Mouse (Mus musculus) naive thymus-derived CD4-positive, alpha-beta T cell, adult 2 months (primary cell): ENCODE results near the gene Tmprss6.
A peak's percentile ranks its signal among the peaks of the same experiment; 100 is the strongest.

Experiments
- DNase-seq: peaks from one replicate; pipeline ENCODE4 v3.0.0-alpha.2; 2011; ENCODE audit warnings: low read depth

Tmprss6 gene

GRCm38 (mm10) chr15:78420395-78420794 lies 48.0 kb downstream of the Tmprss6 start:
- no peak for DNase-seq

DNA sequence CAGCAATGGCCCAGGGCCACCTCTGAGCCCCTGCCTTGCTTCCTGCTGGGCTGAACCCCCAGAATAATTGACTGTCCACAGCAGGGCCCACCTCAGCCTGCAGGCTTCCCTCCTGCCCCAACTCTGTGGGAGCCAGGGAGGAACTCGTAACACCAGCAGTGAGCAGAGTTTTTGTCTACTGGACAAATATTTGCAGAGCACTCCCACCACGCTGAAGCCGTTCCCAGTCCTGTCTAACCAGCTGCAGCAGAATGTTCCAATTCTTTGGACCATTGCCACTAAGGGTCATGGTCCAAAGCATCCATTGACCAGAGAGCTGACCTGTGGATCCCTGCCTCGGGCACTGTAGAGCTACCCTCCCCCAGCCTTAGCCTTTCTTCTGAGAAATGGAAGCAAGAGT lies 51.5 kb downstream of the Tmprss6 start:
- no peak for DNase-seq

DNA sequence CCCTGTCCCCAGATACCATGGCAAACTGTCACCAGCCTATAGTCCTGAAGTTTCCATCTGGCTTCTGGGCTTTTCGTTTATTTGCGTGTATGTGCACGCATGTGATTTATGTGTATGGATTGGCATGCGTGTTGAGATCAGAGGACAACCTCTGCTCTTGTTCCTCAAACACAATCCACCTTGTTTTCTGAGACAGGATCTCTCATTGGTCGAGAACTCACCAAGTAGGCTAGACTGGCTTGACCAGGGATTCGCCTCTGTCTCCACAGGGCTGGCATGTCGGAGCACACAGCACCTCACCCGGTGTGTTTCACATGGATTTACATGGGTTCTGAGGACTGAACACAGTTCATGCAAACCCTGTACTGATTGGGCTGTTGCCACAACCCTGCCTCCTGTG lies 54.3 kb downstream of the Tmprss6 start:
- DNase-seq = no peak

GRCm38 (mm10) chr15:78413719-78414117 lies 54.7 kb downstream of the Tmprss6 start:
- DNase-seq = no peak

DNA sequence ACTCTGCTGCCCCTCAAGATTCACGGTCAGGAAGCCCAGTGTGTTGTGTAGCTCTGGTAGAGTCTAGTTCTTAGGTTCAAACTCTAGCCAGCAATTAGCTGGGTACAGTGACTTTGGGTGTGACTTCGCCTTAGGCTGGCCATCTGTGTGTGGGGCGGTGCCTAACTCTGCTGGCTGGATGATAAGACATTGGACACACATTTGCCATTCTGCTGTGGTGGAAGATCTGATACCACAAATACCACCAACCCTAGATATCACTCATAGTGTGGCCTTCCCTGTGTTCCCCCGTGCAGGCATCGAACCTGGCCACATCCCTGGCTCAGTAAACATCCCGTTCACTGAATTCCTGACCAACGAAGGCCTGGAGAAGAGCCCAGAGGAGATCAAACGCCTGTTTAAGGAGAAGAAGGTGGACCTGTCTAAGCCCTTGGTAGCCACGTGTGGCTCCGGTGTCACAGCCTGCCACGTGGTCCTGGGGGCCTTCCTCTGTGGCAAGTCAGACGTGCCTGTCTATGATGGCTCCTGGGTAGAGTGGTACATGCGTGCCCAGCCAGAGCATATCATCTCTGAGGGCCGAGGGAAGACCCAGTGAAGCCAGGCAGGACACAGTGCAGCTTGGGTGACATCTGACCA lies 55.2 kb downstream of the Tmprss6 start:
- no peak for DNase-seq

- no peak for DNase-seq
These were observed 58.8 kb downstream of the Tmprss6 start for GRCm38 (mm10) chr15:78409570-78410052.

DNA sequence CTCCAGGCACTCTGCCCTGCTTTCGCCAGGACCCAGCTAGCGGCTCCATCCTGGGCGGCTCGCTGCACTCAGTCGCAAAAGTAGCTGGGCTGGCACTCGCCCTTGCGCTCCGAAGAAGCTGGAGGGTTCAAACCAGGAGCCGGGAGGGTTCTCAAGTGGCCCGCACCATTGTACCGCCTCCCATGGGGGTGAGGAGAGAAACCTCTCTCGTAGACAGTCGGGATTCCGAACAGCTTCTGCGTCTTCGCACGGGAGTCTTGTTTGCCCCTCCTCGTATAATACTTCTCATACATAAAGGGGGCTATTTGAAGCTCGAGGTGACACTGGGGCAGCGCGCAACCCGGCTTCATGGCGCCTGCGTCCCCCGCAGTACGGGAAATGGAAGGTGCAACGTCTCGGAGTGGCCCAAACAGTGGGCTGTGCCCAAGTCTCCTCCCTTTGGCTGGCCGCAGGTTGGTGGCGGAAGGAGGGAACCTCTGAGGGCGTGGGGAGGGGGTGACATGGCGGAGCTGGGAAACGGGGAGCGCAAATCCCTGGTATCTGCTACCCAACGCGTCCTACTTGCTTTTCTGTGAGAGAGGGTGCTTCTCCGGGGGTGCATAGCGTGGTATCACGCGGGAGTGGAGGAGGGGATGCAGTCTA lies 62.0 kb downstream of the Tmprss6 start, which contains the start of gene Mpst:
TSS of gene Mpst (plus strand) at position 124 of the 642 bp plus-strand sequence.
- peak; percentile 92 for DNase-seq

DNA sequence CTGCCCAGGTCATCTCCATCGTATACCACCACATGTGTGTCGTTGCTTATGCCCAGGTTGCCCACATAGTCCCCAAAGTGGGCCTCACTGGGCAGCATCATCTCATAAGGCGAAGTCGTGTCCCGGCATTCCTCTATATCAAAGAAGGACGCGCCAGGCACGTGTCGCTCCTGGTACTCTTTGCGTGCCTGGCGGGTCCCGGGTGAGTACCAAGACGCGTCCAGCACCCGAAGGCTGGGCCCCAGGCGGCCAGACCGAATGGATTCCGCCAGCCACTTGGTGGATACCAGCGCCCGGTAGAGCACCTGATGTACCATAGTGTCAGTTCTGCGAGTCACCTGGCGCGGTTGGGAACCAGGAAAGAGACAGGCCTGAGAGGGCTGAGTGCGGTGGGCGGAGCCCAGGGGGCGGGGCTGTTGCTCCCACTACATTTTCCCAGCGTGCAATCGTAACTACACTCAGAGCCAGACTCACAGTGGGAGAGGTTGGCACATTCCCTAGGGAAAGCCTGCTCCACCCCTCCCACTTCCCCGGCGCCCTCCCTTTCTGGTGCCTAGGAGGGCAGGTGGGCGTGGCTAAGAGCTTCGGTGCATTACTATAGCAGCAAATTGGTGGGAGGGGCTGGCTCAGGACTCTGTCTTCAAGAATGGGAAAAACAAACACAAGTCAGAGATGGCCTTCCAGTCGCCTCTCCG lies 62.8 kb downstream of the Tmprss6 start, which contains the start of gene Tst:
TSS of gene Tst (minus strand) at position 391 of the 695 bp plus-strand sequence.
- DNase-seq = peak; percentile 77

- DNase-seq = no peak
These were observed 63.3 kb downstream of the Tmprss6 start for GRCm38 (mm10) chr15:78405098-78405497.

DNA sequence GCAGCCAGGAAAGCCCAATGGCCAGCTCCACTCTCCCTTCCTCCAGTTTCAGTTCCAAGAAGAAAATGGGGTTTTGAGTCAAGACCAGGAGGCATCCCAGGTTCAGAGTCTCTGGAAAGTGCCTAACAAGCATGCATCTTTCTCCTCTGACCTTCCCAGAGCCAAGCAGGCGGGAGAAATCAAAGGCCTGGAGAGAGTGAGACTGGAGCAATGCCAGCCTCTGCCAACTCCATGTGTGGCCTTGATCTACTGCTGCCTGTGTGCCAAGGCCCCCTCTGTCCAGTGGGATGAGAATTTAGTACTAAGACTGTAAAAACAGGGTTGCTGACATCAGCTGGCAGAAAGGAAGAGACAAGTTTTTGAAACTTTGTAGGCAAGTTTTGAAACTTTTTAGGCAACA lies 64.5 kb downstream of the Tmprss6 start:
- DNase-seq = no peak

DNA sequence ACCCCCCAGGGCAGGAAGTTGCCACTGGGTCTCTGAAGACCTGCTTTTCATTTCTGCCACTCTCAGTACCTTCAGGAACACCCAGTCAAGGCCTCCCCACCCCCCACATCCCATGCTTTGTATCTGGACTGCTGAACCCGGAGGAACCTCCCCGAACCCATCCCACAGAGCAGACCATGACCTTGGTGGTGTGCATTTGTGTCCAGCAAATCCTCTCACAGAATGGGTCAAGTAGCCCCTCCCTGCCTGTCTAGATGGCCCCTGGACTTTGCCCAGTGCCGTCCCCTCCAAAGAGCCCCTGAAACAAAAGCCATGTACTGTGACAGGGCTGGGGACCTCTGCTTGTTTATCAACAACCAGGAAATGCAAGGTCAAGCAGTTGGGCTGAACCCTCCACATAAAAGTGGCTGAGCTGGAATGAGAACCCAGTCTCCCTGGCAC lies 65.1 kb downstream of the Tmprss6 start:
- DNase-seq = no peak

DNA sequence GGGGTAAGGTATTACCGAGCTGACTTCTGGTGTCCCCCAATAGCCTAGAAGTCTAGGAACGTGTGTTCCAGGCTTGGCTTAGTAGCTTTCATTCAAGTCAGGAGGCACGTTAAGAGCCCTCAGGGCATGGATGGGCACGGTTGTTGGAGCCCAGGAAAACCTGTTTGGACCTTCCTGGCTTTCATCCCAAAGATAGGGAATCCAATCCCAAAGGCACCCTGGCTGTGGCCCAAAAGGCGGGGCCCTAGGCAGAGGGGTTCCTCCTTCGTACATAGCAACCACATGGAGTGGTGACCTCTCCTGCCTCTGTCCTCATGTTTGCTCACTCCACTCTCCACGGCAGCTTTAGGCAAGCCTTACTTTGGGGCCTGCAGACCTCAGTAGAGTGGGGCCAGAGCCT lies 66.0 kb downstream of the Tmprss6 start:
- no peak for DNase-seq

DNA sequence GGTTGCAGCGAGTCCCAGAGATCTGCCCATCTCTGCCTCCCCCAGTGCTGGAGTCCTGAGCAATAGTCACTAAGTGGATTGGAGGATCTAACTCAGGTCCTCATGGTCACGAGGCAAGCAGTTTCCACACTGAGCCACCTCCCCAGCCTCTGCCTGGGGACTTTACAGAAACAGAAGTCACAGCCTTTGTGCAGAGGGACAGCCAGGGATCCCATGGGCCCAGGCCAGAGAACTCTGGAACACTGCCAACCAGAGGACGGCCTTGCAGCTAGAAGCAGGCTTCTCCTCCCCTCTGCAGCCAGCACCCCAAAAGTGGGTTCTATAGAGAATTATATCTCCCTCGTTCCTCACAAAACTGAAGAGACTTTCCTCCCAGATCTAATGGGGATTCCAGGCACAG lies 66.5 kb downstream of the Tmprss6 start:
- DNase-seq = no peak

GRCm38 (mm10) chr15:78401345-78401744 lies 67.1 kb downstream of the Tmprss6 start:
- no peak for DNase-seq

GRCm38 (mm10) chr15:78395478-78395962 lies 72.9 kb downstream of the Tmprss6 start, which contains the start of gene Tex33:
TSS of gene Tex33 (minus strand) at chr15:78395912.
- DNase-seq = no peak

DNA sequence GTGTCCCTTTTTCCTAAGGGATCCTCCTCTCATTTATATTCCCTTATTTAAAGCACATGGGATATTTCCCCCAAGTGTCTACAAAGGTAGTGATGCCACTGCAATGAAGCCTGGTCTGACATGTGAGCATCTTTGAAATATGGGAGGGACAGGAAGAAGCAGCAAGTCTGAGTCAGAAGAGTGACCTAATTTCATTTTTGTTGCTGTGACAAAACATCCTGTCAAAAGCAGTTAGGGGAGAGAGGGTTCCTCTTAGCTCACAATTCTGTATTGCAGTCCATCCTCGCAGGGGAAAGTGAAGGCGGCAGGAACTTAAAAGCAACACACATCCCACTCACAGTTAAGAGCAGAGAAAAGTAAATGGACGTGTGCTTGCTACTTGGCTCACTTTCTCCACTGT lies 77.6 kb downstream of the Tmprss6 start:
- DNase-seq = peak; percentile 35
